13 mouse cellular contexts compared by ENCODE assay signal in the genomic region with DNA sequence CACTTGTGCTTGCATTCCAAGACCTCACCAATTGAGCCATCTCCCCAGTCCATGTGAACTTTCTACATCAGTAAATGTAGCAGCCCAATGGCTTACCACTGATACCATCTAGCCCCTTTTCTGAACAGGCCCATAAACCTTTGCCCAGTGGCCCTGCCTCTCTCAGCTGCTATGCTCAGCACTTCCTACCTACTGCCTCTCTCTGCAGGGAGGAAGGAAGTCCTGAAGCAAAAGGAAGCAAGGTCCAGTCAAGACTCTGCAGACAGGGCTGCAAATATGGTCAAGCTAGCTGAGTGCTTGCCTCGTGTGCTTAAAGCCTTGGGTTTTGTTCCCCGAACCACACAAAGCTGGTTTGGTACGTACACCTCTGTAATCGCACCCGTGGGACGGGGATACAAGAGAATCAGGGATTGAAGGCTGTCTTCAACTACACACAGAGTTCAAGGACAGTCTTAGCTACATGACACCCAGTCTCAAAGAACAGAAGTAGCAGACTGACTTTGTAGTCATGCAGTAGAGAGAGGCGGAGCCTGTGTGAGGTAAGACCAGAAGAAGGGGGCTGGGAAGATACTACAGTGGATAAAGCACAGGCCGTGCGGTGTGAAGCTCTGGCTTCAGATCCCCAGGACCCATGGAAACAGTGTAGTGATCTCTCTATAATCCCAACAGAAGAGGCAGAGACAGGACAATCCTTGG. TPM values are rescaled to one million over a fixed set of nuclear protein-coding genes. Genes with fewer than 3 reads are reported as not detected.
A peak's percentile ranks its signal among the peaks of the same experiment; 100 is the strongest.
DNase-seq lines count a peak whose midpoint lies in the region; ATAC-seq and TF ChIP-seq lines count a peak whose summit lies in the region.
"Had no signal": no experiment of that assay in that cellular context is flagged by ENCODE, and none has a peak within 500 bp of the region (broad histone marks: within the 10 kb centered on the region; RNA-seq: fewer than 3 reads in every experiment).

No protein-coding gene starts in this region.

- 0 out of 2 replicates have a peak, but pooled peaks cover 3% of the 10 kb centered on the region for H3K9me3 ChIP-seq in heart, embryonic 16.5 days (replicated peaks; ENCODE audit: control insufficient read depth, low read length)
- H3K9me3 ChIP-seq in E14TG2a.4 (ENCODE audit: low read length), result no peaks in the 10 kb centered on the region
- H3K9me3 ChIP-seq in liver, postnatal 0 days (ENCODE audit: low read length), result no peaks in the 10 kb centered on the region
- H3K9me3 ChIP-seq: midbrain, embryonic 13.5 days had no signal

- 77% methylated on average over 9 of the region's 9 CpGs for WGBS in heart, embryonic 16.5 days
- WGBS in liver, postnatal 0 days (ENCODE audit: insufficient replicate concordance), result 59% methylated on average over 9 of the region's 9 CpGs

- H3K36me3 ChIP-seq in heart, embryonic 16.5 days (ENCODE audit: control insufficient read depth, insufficient read depth), result peaks cover 8% of the 10 kb centered on the region
- H3K36me3 ChIP-seq in E14TG2a.4 (ENCODE audit: insufficient read depth, low read length), result no peaks in the 10 kb centered on the region
- peaks cover 6% of the 10 kb centered on the region for H3K36me3 ChIP-seq in liver, postnatal 0 days (replicated peaks; ENCODE audit: insufficient read depth, low read length)
- H3K36me3 ChIP-seq: midbrain, embryonic 13.5 days; neural tube, embryonic 12.5 days had no signal

- DNase-seq in heart, adult 8-10 months (ENCODE audit: low spot score), result no peak
- no peak for DNase-seq in liver, postnatal 0 days
- no peak for DNase-seq in spleen, postnatal 10 days (ENCODE audit: low spot score in 2 of 2)
- DNase-seq in cerebellum, postnatal 25 days, result no peak
- DNase-seq: lung, adult 18-20 months had no signal

- ATAC-seq in heart, embryonic 16.5 days (replicated peaks; ENCODE audit: extremely low read depth, insufficient read depth, low FRiP score), result no peak
- peak; percentile 11; the same call in 1 of the 2 replicates for ATAC-seq in liver, postnatal 0 days
- no peak for ATAC-seq in activated CD4-positive, CD25-positive, alpha-beta regulatory T cell, adult 4 months
- ATAC-seq: midbrain, embryonic 13.5 days had no signal

- no peak for TF ChIP-seq EP300 in liver, postnatal 0 days (IDR thresholded peaks at IDR 0.05; ENCODE audit: low read depth)

- no peak for TF ChIP-seq CTCF in E14TG2a.4 (conservative IDR thresholded peaks at IDR 0.05; ENCODE audit: low read length)
- TF ChIP-seq CTCF in liver, postnatal 0 days (IDR thresholded peaks at IDR 0.05; ENCODE audit: low read depth), result no peak

- no peak overlapping the region for H3K4me3 ChIP-seq in heart, embryonic 16.5 days (ENCODE audit: low read length)
- peak overlapping the region; percentile 56 for H3K4me3 ChIP-seq in E14TG2a.4 (replicated peaks; ENCODE audit: low read length)
- H3K4me3 ChIP-seq in brown adipose tissue, adult 24 weeks (ENCODE audit: insufficient read depth, low read depth, low read length), result no peak overlapping the region
- H3K4me3 ChIP-seq in liver, postnatal 0 days (ENCODE audit: low read depth, low read length), result no peak overlapping the region
- H3K4me3 ChIP-seq: erythroblast, embryonic 14.5 days; midbrain, embryonic 13.5 days; neural tube, embryonic 12.5 days had no signal

- no peak overlapping the region for H3K4me2 ChIP-seq in heart, embryonic 16.5 days (ENCODE audit: low read depth, low read length)
- H3K4me2 ChIP-seq in liver, postnatal 0 days (ENCODE audit: low read depth, low read length), result no peak overlapping the region
- H3K4me2 ChIP-seq: heart, embryonic 11.5 days; midbrain, embryonic 13.5 days; neural tube, embryonic 12.5 days had no signal

- no peak overlapping the region for H3K9ac ChIP-seq in heart, embryonic 16.5 days (ENCODE audit: low read length)
- H3K9ac ChIP-seq in liver, postnatal 0 days (replicated peaks), result no peak overlapping the region
- H3K9ac ChIP-seq: midbrain, embryonic 13.5 days; neural tube, embryonic 12.5 days had no signal

- peak overlapping the region; percentile 2; the same call in 1 of the 2 replicates for H3K27ac ChIP-seq in heart, embryonic 16.5 days (ENCODE audit: low read length)
- H3K27ac ChIP-seq in brown adipose tissue, adult 24 weeks (replicated peaks; ENCODE audit: low read depth, low read length), result peak overlapping the region; percentile 58
- peak overlapping the region; percentile 63; the same call in 1 of the 2 replicates for H3K27ac ChIP-seq in liver, postnatal 0 days (ENCODE audit: low read depth)
- H3K27ac ChIP-seq: midbrain, embryonic 13.5 days; neural tube, embryonic 12.5 days had no signal

- H3K27me3 ChIP-seq in heart, embryonic 16.5 days (ENCODE audit: control insufficient read depth, insufficient read depth, low read length), result no peaks in the 10 kb centered on the region
- no peaks in the 10 kb centered on the region for H3K27me3 ChIP-seq in E14TG2a.4 (ENCODE audit: insufficient read depth, low read length)
- no peaks in the 10 kb centered on the region for H3K27me3 ChIP-seq in liver, postnatal 0 days (ENCODE audit: insufficient read depth, low read length)
- H3K27me3 ChIP-seq: midbrain, embryonic 13.5 days; neural tube, embryonic 12.5 days had no signal

- peaks cover 50% of the 10 kb centered on the region for H3K4me1 ChIP-seq in heart, embryonic 16.5 days (ENCODE audit: control insufficient read depth, insufficient read depth, low read length)
- peaks cover 88% of the 10 kb centered on the region for H3K4me1 ChIP-seq in E14TG2a.4 (replicated peaks; ENCODE audit: low read depth, low read length)
- H3K4me1 ChIP-seq in brown adipose tissue, adult 24 weeks (ENCODE audit: control insufficient read depth, insufficient read depth, insufficient read length, low read length), result peaks cover 67% of the 10 kb centered on the region
- H3K4me1 ChIP-seq in liver, postnatal 0 days (ENCODE audit: insufficient read depth), result peaks cover 46% of the 10 kb centered on the region

RNA-seq across cellular contexts. Expression of a gene that starts 5.9 kb away (rescaled TPM):
- 130 and 140 TPM in 2 replicates for polyA plus RNA-seq in heart, embryonic 16.5 days (2015; fragmentation: Nextera tagmentation; extraction: Ambion mirVana)
- 10 to 100 TPM; 22.7 to 29.9 (median 27.2) TPM for total RNA-seq in heart, adult 8-10 months (2022)
- polyA plus RNA-seq in brown adipose tissue, adult 24 weeks (2012; ENCODE audit: insufficient read depth, insufficient read length, missing spikeins), result 30.2 and 32.3 TPM in 2 replicates
- polyA plus RNA-seq in liver, postnatal 0 days (2015; fragmentation: Nextera tagmentation; extraction: Ambion mirVana), result 30.9 and 31.8 TPM in 2 replicates
- polyA plus RNA-seq in activated CD4-positive, CD25-positive, alpha-beta regulatory T cell, adult 4 months (2017; shearing (Covaris generic)), result 10 to 100 TPM; 12.2 to 14.2 TPM

RNA-seq across cellular contexts. Expression of a gene that starts 27.3 kb away (rescaled TPM):
- 24.7 and 25.8 TPM in 2 replicates for polyA plus RNA-seq in heart, embryonic 16.5 days (2015; fragmentation: Nextera tagmentation; extraction: Ambion mirVana)
- total RNA-seq in heart, adult 8-10 months (2022), result 10 to 100 TPM; 11.5 to 13.9 (median 11.8) TPM
- polyA plus RNA-seq in brown adipose tissue, adult 24 weeks (2012; ENCODE audit: insufficient read depth, insufficient read length, missing spikeins), result 5.9 and 7.3 TPM in 2 replicates
- polyA plus RNA-seq in liver, postnatal 0 days (2015; fragmentation: Nextera tagmentation; extraction: Ambion mirVana), result 11.0 and 12.7 TPM in 2 replicates
- 10 to 100 TPM; 17.3 to 18.4 TPM for polyA plus RNA-seq in activated CD4-positive, CD25-positive, alpha-beta regulatory T cell, adult 4 months (2017; shearing (Covaris generic))

Comparison
In these comparisons a context has a peak if more than half of its experiments do, and no peak if none do; other contexts are left out.
1. H3K27ac ChIP-seq: peak in every context shown above with its lines; median percentile 63 in liver, postnatal 0 days; 58 in brown adipose tissue, adult 24 weeks; 2 in heart, embryonic 16.5 days.